Mouse (Mus musculus): ENCODE measurements around the gene Eipr1.

- TF ChIP-seq CTCF (IDR thresholded peaks at IDR 0.05; ENCODE audit: low read depth) (no peak), EP300 (IDR thresholded peaks at IDR 0.05; ENCODE audit: low read depth) (no peak)
Observed at GRCm38 (mm10) chr12:28800891-28801290, 49.3 kb downstream of the Eipr1 start.
